Mouse (Mus musculus): Measurements from ENCODE around the gene Foxa2. TPM values are rescaled to one million over a fixed set of nuclear protein-coding genes. Genes with fewer than 3 reads are reported as not detected.

Gene Foxa2
- total RNA-seq (2021) = not detected
- long read RNA-seq, experiment 1 = 0 reads
- long read RNA-seq, experiment 2 = 0 reads

- Histone ChIP-seq H3K4me3 (peak within 1 kb of the TSS; percentile 53), H3K27ac (no peak within 1 kb of the TSS)
- no peak for DNase-seq
- no peak for TF ChIP-seq CTCF (IDR thresholded peaks at IDR 0.05)
- intact Hi-C loops (cut with DNase I) = no loop called here
Measured at GRCm38 (mm10) chr2:148046799-148047165, at the start of gene Foxa2. Foxa2 (minus strand) TSS chr2:148046969.

- intact Hi-C loops (cut with DNase I) = no loop called here
- no peak for TF ChIP-seq CTCF (IDR thresholded peaks at IDR 0.05)
- DNase-seq = no peak
- no peak overlapping the region for H3K4me3 ChIP-seq
- no peak overlapping the region for H3K27ac ChIP-seq
Measured at GRCm38 (mm10) chr2:148092089-148092488, 45.3 kb upstream of the Foxa2 start.

- H3K27ac ChIP-seq = no peak overlapping the region
- no peak for TF ChIP-seq CTCF (IDR thresholded peaks at IDR 0.05)
- no peak for DNase-seq
- no peak overlapping the region for H3K4me3 ChIP-seq
- intact Hi-C loops (cut with DNase I) = no loop called here
Measured at GRCm38 (mm10) chr2:148091657-148092056, 44.9 kb upstream of the Foxa2 start.

- H3K4me3 ChIP-seq = no peak overlapping the region
- H3K27ac ChIP-seq = no peak overlapping the region
- no peak for TF ChIP-seq CTCF (IDR thresholded peaks at IDR 0.05)
- DNase-seq = no peak
- intact Hi-C loops (cut with DNase I) = no loop called here
Measured at GRCm38 (mm10) chr2:148090071-148090470, 43.3 kb upstream of the Foxa2 start.

- Histone ChIP-seq H3K4me3 (no peak overlapping the region), H3K27ac (no peak overlapping the region)
- DNase-seq = no peak
- no peak for TF ChIP-seq CTCF (IDR thresholded peaks at IDR 0.05)
- intact Hi-C loops (cut with DNase I) = no loop called here
Measured at GRCm38 (mm10) chr2:148085529-148085928, 38.8 kb upstream of the Foxa2 start.

- Histone ChIP-seq H3K27ac (no peak overlapping the region), H3K4me3 (no peak overlapping the region)
- no peak for TF ChIP-seq CTCF (IDR thresholded peaks at IDR 0.05)
- no peak for DNase-seq
- intact Hi-C loops (cut with DNase I) = no loop called here
Measured at GRCm38 (mm10) chr2:148085126-148085525, 38.4 kb upstream of the Foxa2 start.

- TF ChIP-seq CTCF (IDR thresholded peaks at IDR 0.05) = peak; percentile 65
- peak; percentile 38 for DNase-seq
- intact Hi-C loops (cut with DNase I) = no loop called here
- no peak overlapping the region for H3K27ac ChIP-seq
- no peak overlapping the region for H3K4me3 ChIP-seq
Measured at GRCm38 (mm10) chr2:148082283-148082682, 35.5 kb upstream of the Foxa2 start.

- no peak for DNase-seq
- no peak overlapping the region for H3K4me3 ChIP-seq
- intact Hi-C loops (cut with DNase I) = no loop called here
- TF ChIP-seq CTCF (IDR thresholded peaks at IDR 0.05) = no peak
- no peak overlapping the region for H3K27ac ChIP-seq
Measured at GRCm38 (mm10) chr2:148060705-148061104, 13.9 kb upstream of the Foxa2 start.

GRCm38 (mm10) chr2:148053411-148053810, 6.6 kb upstream of the Foxa2 start:
- no peak for TF ChIP-seq CTCF (IDR thresholded peaks at IDR 0.05)
- H3K4me3 ChIP-seq = no peak overlapping the region
- DNase-seq = no peak
- H3K27ac ChIP-seq = no peak overlapping the region
- intact Hi-C loops (cut with DNase I) = no loop called here

GRCm38 (mm10) chr2:148048484-148049129, 1.8 kb upstream of the Foxa2 start:
- peak overlapping the region; percentile 34 for H3K4me3 ChIP-seq
- intact Hi-C loops (cut with DNase I) = no loop called here
- H3K27ac ChIP-seq = no peak overlapping the region
- peak; percentile 61 for TF ChIP-seq CTCF (IDR thresholded peaks at IDR 0.05)
- DNase-seq = peak; percentile 52

- intact Hi-C loops (cut with DNase I) = no loop called here
Measured at GRCm38 (mm10) chr2:148047611-148048010, 842 bp upstream of the Foxa2 start.

GRCm38 (mm10) chr2:148045937-148046798, 601 bp downstream of the Foxa2 start:
- peak overlapping the region; percentile 53 for H3K4me3 ChIP-seq
- H3K27ac ChIP-seq = no peak overlapping the region
- no peak for DNase-seq
- intact Hi-C loops (cut with DNase I) = no loop called here
- TF ChIP-seq CTCF (IDR thresholded peaks at IDR 0.05) = no peak

More at GRCm38 (mm10) chr2:148047611-148048010, 842 bp upstream of the Foxa2 start:
- no peak overlapping the region for H3K4me3 ChIP-seq
- TF ChIP-seq CTCF (IDR thresholded peaks at IDR 0.05) = no peak
- DNase-seq = no peak
- no peak overlapping the region for H3K27ac ChIP-seq

- Histone ChIP-seq H3K4me3 (peak overlapping the region; percentile 53), H3K27ac (no peak overlapping the region)
- no peak for TF ChIP-seq CTCF (IDR thresholded peaks at IDR 0.05)
- intact Hi-C loops (cut with DNase I) = no loop called here
- DNase-seq = no peak
Measured at GRCm38 (mm10) chr2:148045543-148045936, 1.2 kb downstream of the Foxa2 start.
